Mouse (Mus musculus): ENCODE measurements around the gene Kcns1. TPM values are rescaled to one million over a fixed set of nuclear protein-coding genes. Genes with fewer than 3 reads are reported as not detected.

The Kcns1 gene
- polyA plus RNA-seq, 1 experiment: 2.3 TPM

DNA sequence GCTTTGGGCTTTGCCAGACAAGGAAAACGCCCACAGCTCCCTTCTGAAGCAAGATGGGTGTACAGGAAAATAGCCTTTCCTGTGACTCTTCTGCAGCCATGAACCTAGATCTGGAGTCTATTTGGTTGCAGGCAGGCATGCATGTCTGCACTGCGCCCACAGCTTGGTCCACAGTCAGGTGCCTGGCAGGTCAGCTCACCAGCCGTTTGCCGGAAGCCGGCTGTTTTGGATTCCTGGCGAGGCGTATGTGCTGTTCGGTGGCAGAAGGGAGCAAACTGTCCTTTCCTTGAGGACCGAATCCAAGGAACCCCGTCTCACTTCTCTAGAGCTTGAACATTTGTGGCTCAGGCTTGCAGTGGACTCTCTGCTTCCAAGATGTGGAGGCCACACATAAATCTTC is 16.9 kb downstream of the Kcns1 start:
- no peaks in the 10 kb centered on the region for H3K27me3 ChIP-seq (ENCODE audit: control insufficient read depth, insufficient read depth, low read length)
- no peak for TF ChIP-seq POLR2A (IDR thresholded peaks at IDR 0.05; ENCODE audit: borderline replicate concordance, insufficient read depth, low read length)
- TF ChIP-seq CTCF (IDR thresholded peaks at IDR 0.05; ENCODE audit: borderline replicate concordance, insufficient read depth, low read depth, low read length): no peak
- H3K4me1 ChIP-seq (ENCODE audit: control insufficient read depth, insufficient read depth, low read length): peaks cover 8% of the 10 kb centered on the region; the same call in 1 of the 2 replicates
- 18% methylated on average over 10 of the region's 10 CpGs for WGBS
- no peak overlapping the region for H3K27ac ChIP-seq (ENCODE audit: insufficient read depth, low read length)
- DNase-seq: peak; percentile 60 to 71
- no peak overlapping the region for H3K4me3 ChIP-seq (replicated peaks; ENCODE audit: insufficient read depth, low read depth, low read length)

DNA sequence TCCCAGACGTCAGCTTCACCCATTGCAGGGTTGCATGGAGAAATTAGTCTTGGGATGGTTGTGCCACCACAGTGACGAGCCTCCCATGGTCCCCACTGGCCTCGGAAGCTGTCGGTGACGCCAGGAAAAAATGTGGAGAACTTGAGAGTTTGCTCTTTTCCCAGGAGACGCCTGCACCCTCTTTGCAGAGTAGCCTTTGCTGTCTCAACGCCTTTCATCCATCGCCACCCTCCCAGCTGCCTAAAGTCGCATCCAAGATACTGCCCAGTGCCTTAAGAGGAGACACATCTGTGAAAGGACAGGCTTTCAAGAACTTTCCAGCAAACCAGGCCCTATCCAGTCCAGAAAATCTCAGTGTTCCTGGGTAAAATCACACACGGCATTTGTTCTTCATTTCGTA is 18.6 kb downstream of the Kcns1 start:
- no peak for DNase-seq
- Histone ChIP-seq H3K27ac (ENCODE audit: insufficient read depth, low read length) (no peak overlapping the region), H3K4me3 (replicated peaks; ENCODE audit: insufficient read depth, low read depth, low read length) (no peak overlapping the region), H3K27me3 (ENCODE audit: control insufficient read depth, insufficient read depth, low read length) (no peaks in the 10 kb centered on the region), H3K4me1 (ENCODE audit: control insufficient read depth, insufficient read depth, low read length) (peaks cover 8% of the 10 kb centered on the region; the same call in 1 of the 2 replicates)
- no peak for TF ChIP-seq POLR2A (IDR thresholded peaks at IDR 0.05; ENCODE audit: borderline replicate concordance, insufficient read depth, low read length)
- no peak for TF ChIP-seq CTCF (IDR thresholded peaks at IDR 0.05; ENCODE audit: borderline replicate concordance, insufficient read depth, low read depth, low read length)
- WGBS: 95% methylated on average over 11 of the region's 11 CpGs

DNA sequence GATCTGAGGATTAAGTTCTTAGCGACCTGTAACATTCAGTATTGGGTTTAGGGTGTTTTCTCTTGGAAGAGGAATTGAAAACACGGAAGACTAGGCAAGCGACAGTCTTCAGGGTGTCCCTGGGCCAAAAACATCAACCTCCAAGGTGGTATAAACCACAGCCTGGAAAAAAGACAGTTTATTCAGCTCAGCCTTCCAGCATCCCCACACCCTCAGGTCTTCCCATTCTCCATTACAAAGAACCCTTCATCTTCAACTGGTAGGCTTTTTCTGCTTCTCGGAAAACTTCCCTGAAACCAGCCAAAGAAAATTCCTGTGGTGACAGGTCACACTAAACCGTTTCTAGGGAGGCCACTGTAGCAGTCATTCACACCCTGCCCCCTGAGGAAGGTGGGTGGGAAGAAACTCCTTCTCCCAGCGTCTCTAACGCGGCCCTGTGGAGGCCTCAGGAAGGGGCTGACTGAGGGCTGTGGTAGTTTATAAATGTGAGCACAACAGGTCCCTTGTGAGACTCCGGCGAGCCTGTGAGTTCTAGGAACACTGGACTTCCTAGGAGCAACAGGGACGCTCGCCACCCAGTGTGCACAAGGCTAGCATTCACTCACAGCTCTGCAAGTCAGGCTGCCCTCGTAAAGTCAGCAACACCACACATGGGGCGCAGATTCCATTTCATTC is 20.7 kb downstream of the Kcns1 start:
- Histone ChIP-seq H3K4me1 (ENCODE audit: control insufficient read depth, insufficient read depth, low read length) (peaks cover 8% of the 10 kb centered on the region; the same call in 1 of the 2 replicates), H3K4me3 (replicated peaks; ENCODE audit: insufficient read depth, low read depth, low read length) (no peak overlapping the region), H3K27me3 (ENCODE audit: control insufficient read depth, insufficient read depth, low read length) (no peaks in the 10 kb centered on the region), H3K27ac (ENCODE audit: insufficient read depth, low read length) (no peak overlapping the region)
- no peak for DNase-seq
- TF ChIP-seq CTCF (IDR thresholded peaks at IDR 0.05; ENCODE audit: borderline replicate concordance, insufficient read depth, low read depth, low read length) (no peak), POLR2A (IDR thresholded peaks at IDR 0.05; ENCODE audit: borderline replicate concordance, insufficient read depth, low read length) (no peak)
- WGBS: 68% methylated on average over 14 of the region's 14 CpGs

DNA sequence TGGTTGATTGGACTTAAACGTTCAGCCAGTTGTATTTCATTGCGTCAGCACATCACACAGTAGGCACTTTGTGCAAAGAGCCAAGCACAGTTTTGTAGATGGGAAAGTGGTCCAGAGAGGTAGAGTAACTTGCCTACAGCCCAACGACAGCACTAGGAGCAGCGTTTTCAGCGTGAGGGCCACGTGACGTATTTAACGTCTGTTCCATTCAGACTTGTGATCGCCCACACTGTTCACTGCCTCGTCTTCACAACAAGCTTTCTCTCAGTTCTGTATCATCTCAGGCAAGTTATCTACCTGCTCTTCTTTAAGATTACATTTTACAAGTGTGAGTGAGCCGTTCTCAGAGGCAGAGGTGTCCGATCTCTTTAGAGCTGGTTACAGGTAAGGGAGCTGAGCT is 24.4 kb downstream of the Kcns1 start:
- 89% methylated on average over 12 of the region's 12 CpGs for WGBS
- DNase-seq: no peak
- H3K27me3 ChIP-seq (ENCODE audit: control insufficient read depth, insufficient read depth, low read length): no peaks in the 10 kb centered on the region
- no peak for TF ChIP-seq CTCF (IDR thresholded peaks at IDR 0.05; ENCODE audit: borderline replicate concordance, insufficient read depth, low read depth, low read length)
- TF ChIP-seq POLR2A (IDR thresholded peaks at IDR 0.05; ENCODE audit: borderline replicate concordance, insufficient read depth, low read length): no peak
- no peak overlapping the region for H3K27ac ChIP-seq (ENCODE audit: insufficient read depth, low read length)
- no peak overlapping the region for H3K4me3 ChIP-seq (replicated peaks; ENCODE audit: insufficient read depth, low read depth, low read length)
- H3K4me1 ChIP-seq (ENCODE audit: control insufficient read depth, insufficient read depth, low read length): peaks cover 6% of the 10 kb centered on the region

DNA sequence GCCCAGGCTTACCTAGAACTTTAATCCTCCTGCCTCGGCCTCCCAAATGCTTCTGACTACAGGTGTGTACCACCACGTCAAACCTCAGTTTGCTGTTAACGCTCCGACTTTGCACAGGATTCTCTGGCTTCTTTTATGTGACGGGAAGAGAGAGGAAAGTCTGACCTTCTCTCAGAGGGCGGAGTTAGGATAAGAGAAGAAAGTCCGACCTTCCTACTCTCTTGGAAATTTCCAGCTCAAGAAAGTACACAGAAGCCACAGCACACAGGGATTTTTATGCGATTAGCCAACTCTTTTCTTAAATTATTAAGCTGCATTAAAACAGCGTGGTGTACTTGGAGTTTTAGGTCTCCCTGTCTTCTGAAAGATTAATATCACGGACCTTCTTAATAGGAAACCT is 26.4 kb downstream of the Kcns1 start:
- no peak for DNase-seq
- WGBS: 89% methylated on average over 10 of the region's 10 CpGs

DNA sequence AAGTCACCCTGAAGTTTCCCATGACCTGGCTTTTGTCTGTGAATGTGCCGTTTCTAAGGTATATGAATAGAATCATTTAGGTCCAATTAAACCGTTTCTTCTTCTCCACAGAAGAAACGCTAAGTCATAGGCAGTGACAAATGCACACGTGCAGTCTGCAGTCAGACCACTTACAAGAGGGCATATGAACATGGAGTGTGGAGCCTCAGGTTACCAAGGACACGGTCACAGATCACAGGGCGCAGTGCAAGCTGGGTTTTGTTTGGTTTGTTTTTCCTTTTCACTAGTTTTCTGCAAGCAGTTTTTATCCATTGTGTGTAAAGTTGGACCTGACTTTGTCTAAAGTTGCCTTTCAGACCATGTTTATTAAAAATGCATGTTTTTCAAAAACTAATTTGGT is 26.9 kb downstream of the Kcns1 start:
- H3K4me1 ChIP-seq (ENCODE audit: control insufficient read depth, insufficient read depth, low read length): peaks cover 10% of the 10 kb centered on the region
- H3K27ac ChIP-seq (ENCODE audit: insufficient read depth, low read length): no peak overlapping the region
- WGBS: 66% methylated on average over 6 of the region's 6 CpGs
- no peak for TF ChIP-seq CTCF (IDR thresholded peaks at IDR 0.05; ENCODE audit: borderline replicate concordance, insufficient read depth, low read depth, low read length)
- TF ChIP-seq POLR2A (IDR thresholded peaks at IDR 0.05; ENCODE audit: borderline replicate concordance, insufficient read depth, low read length): no peak
- H3K27me3 ChIP-seq (ENCODE audit: control insufficient read depth, insufficient read depth, low read length): no peaks in the 10 kb centered on the region
- no peak overlapping the region for H3K4me3 ChIP-seq (replicated peaks; ENCODE audit: insufficient read depth, low read depth, low read length)
- no peak for DNase-seq

More for the DNA sequence above, 26.4 kb downstream of the Kcns1 start:
- TF ChIP-seq POLR2A (IDR thresholded peaks at IDR 0.05; ENCODE audit: borderline replicate concordance, insufficient read depth, low read length): no peak
- TF ChIP-seq CTCF (IDR thresholded peaks at IDR 0.05; ENCODE audit: borderline replicate concordance, insufficient read depth, low read depth, low read length): no peak
- Histone ChIP-seq H3K4me1 (ENCODE audit: control insufficient read depth, insufficient read depth, low read length) (peaks cover 10% of the 10 kb centered on the region), H3K27me3 (ENCODE audit: control insufficient read depth, insufficient read depth, low read length) (no peaks in the 10 kb centered on the region), H3K27ac (ENCODE audit: insufficient read depth, low read length) (no peak overlapping the region), H3K4me3 (replicated peaks; ENCODE audit: insufficient read depth, low read depth, low read length) (no peak overlapping the region)

DNA sequence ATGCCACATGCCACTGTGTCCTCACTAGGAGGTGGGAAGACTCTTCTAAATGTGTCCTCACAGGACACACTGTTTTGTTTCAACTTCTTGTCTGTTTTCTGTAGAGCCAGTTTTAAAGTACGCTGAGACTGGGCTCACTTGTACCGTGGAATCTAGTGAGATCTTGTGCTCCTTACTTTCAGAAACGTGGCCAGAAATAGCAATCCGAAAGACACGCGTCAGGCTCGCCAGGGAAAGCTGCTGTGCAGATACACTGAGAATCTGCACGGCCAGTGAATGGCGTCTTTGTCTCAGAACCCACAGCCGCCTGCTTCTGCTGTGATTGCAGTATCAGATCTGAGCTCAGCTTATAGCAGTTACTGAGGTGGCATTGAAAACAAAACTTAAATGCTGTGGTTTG is 28.9 kb downstream of the Kcns1 start:
- Histone ChIP-seq H3K4me1 (ENCODE audit: control insufficient read depth, insufficient read depth, low read length) (peaks cover 10% of the 10 kb centered on the region), H3K27ac (ENCODE audit: insufficient read depth, low read length) (no peak overlapping the region), H3K4me3 (replicated peaks; ENCODE audit: insufficient read depth, low read depth, low read length) (no peak overlapping the region), H3K27me3 (ENCODE audit: control insufficient read depth, insufficient read depth, low read length) (no peaks in the 10 kb centered on the region)
- no peak for DNase-seq
- WGBS: 32% methylated on average over 10 of the region's 10 CpGs
- TF ChIP-seq POLR2A (IDR thresholded peaks at IDR 0.05; ENCODE audit: borderline replicate concordance, insufficient read depth, low read length) (no peak), CTCF (IDR thresholded peaks at IDR 0.05; ENCODE audit: borderline replicate concordance, insufficient read depth, low read depth, low read length) (no peak)

DNA sequence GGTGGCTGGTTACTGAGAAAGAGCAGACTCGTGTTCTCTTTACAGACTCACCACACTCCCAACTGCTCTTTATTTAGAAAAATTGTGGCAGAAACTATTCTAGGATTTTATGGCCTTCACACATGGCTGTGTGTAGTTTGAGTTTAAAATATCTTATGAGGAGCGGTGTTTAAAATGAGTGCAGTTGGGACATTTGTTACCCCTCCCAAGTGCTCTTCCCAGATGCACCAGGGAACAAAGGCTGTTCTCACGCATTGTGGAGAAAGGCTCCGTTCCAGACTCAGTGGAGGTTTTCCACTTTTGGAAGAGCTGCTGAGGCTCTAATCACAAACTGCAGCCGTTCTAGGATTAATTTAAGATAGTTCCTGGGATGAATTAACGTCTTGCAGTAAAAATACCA is 33.2 kb downstream of the Kcns1 start:
- 63% methylated on average over 6 of the region's 6 CpGs for WGBS

More for the DNA sequence above, 33.2 kb downstream of the Kcns1 start:
- peaks cover 10% of the 10 kb centered on the region for H3K4me1 ChIP-seq (ENCODE audit: control insufficient read depth, insufficient read depth, low read length)
- no peaks in the 10 kb centered on the region for H3K27me3 ChIP-seq (ENCODE audit: control insufficient read depth, insufficient read depth, low read length)
- no peak for DNase-seq
- no peak for TF ChIP-seq CTCF (IDR thresholded peaks at IDR 0.05; ENCODE audit: borderline replicate concordance, insufficient read depth, low read depth, low read length)
- TF ChIP-seq POLR2A (IDR thresholded peaks at IDR 0.05; ENCODE audit: borderline replicate concordance, insufficient read depth, low read length): no peak
- H3K27ac ChIP-seq (ENCODE audit: insufficient read depth, low read length): no peak overlapping the region
- no peak overlapping the region for H3K4me3 ChIP-seq (replicated peaks; ENCODE audit: insufficient read depth, low read depth, low read length)
